In genomic region chr2:56233042-56233441, GRCm38 (mm10) we compare ENCODE assay signal across 10 mouse cellular contexts.
DNase-seq lines count a peak whose midpoint lies in the region; TF ChIP-seq lines count a peak whose summit lies in the region.
"Had no signal": no experiment of that assay in that cellular context is flagged by ENCODE, and none has a peak within 500 bp of the region (broad histone marks: within the 10 kb centered on the region; RNA-seq: fewer than 3 reads in every experiment).

No protein-coding gene starts in this region.

- TF ChIP-seq POLR2A in cerebellum, adult 2 months (IDR thresholded peaks at IDR 0.05; ENCODE audit: borderline replicate concordance, insufficient read depth, low read length): no peak

- no peak overlapping the region for H3K4me3 ChIP-seq in cerebellum, adult 2 months (replicated peaks; ENCODE audit: insufficient read depth, low read depth, low read length)
- H3K4me3 ChIP-seq in layer of hippocampus, adult 2 months: no peak overlapping the region
- H3K4me3 ChIP-seq: myocyte had no signal

- H3K27ac ChIP-seq in cerebellum, adult 2 months (ENCODE audit: insufficient read depth, low read length): no peak overlapping the region
- H3K27ac ChIP-seq in layer of hippocampus, adult 2 months: peak overlapping the region; percentile 61
- H3K27ac ChIP-seq: hindbrain, embryonic 14.5 days had no signal

- H3K4me1 ChIP-seq in cerebellum, adult 2 months (ENCODE audit: control insufficient read depth, insufficient read depth, low read length): 0 out of 2 replicates have a peak, but pooled peaks cover 4% of the 10 kb centered on the region

- DNase-seq in layer of hippocampus, adult 11-12 months (ENCODE audit: low spot score): peak; percentile 50
- no peak for DNase-seq in layer of hippocampus, postnatal 25 days (ENCODE audit: extremely low spot score in 1 of 2, low spot score in 1 of 2)
- DNase-seq in cerebellum, adult 2 months: peak; percentile 7 to 73
- peak; percentile 56 to 66 for DNase-seq in layer of hippocampus, adult 2 months (ENCODE audit: low spot score in 2 of 2)
- peak; percentile 14 for DNase-seq in right cerebral cortex, postnatal 4 days
- no peak for DNase-seq in kidney, adult 9 months
- DNase-seq in retina, postnatal 1 day: no peak
- DNase-seq: kidney, adult 8-10 months had no signal

- WGBS in cerebellum, adult 2 months: 19% methylated on average over 1 of the region's 1 CpGs

- TF ChIP-seq CTCF in cerebellum, adult 2 months (IDR thresholded peaks at IDR 0.05; ENCODE audit: borderline replicate concordance, insufficient read depth, low read depth, low read length): no peak
- no peak for TF ChIP-seq CTCF in layer of hippocampus, adult 2 months (conservative IDR thresholded peaks at IDR 0.05)

- H3K27me3 ChIP-seq in cerebellum, adult 2 months (ENCODE audit: control insufficient read depth, insufficient read depth, low read length): no peaks in the 10 kb centered on the region

Comparison
In these comparisons a context has a peak if more than half of its experiments do, and no peak if none do; other contexts are left out.
1. DNase-seq: peak in layer of hippocampus, adult 11-12 months (single experiment), cerebellum, adult 2 months (2 of 2), layer of hippocampus, adult 2 months (2 of 2) and right cerebral cortex, postnatal 4 days (single experiment); none in layer of hippocampus, postnatal 25 days (0 of 2), kidney, adult 9 months (single experiment) and retina, postnatal 1 day (single experiment).